Mouse (Mus musculus): Measurements from ENCODE around the gene Oat.

The Oat gene

GRCm38 (mm10) chr7:132593762-132594161, 17.6 kb upstream of the Oat start:
- DNase-seq (ENCODE audit: low spot score) = no peak

DNA sequence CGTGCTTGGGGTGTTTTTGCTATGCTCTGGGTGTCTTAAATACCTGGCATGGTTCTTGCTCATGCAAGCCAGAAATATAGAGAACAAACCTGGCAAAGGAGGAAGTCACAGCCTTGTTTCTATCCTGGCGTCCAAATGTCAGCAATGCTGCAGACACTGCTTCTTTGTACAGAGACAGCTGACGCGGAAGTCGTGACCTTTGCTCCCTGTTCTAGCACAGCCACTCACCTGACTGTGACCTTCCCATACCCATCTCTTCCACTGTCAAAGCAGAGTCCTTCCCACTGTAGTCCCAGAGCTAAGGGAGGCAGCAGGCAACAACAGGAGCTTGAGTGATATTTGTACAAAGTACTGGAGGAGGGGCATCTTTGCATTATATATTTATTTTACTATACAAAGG, 13.4 kb upstream of the Oat start:
- DNase-seq (ENCODE audit: low spot score) = no peak

- no peak for DNase-seq (ENCODE audit: low spot score)
Measured at GRCm38 (mm10) chr7:132587167-132587566, 11.0 kb upstream of the Oat start.

- no peak for DNase-seq (ENCODE audit: low spot score)
Measured at GRCm38 (mm10) chr7:132585695-132586491, 9.7 kb upstream of the Oat start.

- no peak for DNase-seq (ENCODE audit: low spot score)
Measured at GRCm38 (mm10) chr7:132581441-132581840, 5.2 kb upstream of the Oat start.

DNA sequence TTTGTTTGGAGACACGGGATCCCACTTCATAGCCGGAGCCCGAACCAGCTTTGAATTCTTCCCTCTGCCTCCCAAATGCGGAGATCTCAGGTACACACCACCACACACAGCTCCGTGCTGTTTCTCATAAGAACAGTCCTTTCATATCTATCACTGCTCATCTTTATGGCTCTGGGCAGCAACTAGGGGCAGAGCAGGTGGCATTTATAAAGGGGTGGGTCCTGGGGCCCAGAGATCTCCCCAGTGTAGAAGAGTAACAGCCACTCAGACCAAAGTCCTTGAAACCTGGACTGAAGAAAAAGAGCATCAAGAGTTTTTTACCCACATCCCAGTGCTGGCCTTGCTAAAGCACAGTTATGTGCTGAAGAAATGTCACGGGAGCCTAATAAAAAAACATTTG, 4.3 kb upstream of the Oat start:
- no peak for DNase-seq (ENCODE audit: low spot score)

GRCm38 (mm10) chr7:132576891-132577290, 693 bp upstream of the Oat start:
- no peak for DNase-seq (ENCODE audit: low spot score)

DNA sequence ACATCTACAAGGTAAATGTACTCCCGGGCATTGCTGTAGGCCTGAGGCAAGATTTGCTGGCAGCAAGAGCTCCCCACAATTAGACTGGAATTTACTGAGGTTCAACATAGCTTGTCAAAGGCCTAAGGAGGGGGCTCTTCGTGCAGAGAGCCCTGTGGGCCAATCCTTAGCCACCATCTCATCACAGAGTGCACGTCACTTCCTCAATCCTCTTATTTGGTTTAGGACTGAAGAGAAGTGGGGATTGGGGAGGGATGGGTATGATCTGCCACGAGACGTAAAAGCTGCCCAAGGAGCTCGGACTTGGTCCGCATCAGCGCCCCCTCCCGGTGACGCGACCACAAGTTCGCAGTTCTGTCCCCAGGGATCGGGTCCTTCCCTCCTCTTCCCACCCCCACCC, 575 bp downstream of the Oat start:
- DNase-seq (ENCODE audit: low spot score) = peak; percentile 49

DNA sequence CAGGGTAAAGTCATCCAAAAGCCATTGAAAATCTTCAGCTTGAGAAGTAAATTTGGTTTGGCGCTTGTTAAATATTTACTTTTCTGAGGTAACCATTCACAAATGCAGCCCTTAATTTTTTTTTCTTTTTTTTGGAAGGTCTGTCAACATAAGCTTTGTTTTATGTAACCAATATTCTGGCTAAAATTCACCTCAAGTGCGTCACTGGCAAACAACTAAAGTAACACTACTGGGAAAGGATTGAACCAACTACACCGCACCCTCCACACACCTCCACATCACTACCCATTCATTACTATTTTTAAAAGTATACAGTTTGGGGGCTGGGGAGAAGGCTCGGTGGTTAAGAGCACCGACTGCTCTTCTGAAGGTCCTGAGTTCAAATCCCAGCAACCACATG, 1.6 kb downstream of the Oat start:
- no peak for DNase-seq (ENCODE audit: low spot score)

- DNase-seq (ENCODE audit: low spot score) = no peak
Measured at GRCm38 (mm10) chr7:132573205-132573604, 3.0 kb downstream of the Oat start.

DNA sequence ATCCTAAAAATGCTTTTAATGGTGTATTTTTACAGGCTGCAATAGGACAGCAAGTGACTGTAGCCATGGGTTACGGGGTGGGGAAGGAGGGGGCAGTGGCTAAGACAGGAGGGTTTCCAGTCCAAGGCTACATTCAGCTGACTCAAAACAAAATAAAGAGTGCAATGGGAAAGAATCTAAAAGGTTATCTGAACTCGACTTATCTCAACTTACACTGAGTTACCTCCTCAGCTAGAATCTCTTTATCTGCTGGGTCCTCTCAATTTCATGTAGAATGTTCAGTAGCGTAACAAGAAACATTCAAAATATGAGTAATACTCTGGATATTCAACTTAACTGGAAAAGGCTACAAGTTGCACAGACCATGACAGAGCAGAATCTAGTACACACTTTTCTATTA, 3.5 kb downstream of the Oat start:
- no peak for DNase-seq (ENCODE audit: low spot score)

GRCm38 (mm10) chr7:132571481-132571880, 4.7 kb downstream of the Oat start:
- DNase-seq (ENCODE audit: low spot score) = no peak

GRCm38 (mm10) chr7:132570071-132570470, 6.1 kb downstream of the Oat start:
- DNase-seq (ENCODE audit: low spot score) = no peak

GRCm38 (mm10) chr7:132568817-132569216, 7.4 kb downstream of the Oat start:
- no peak for DNase-seq (ENCODE audit: low spot score)

DNA sequence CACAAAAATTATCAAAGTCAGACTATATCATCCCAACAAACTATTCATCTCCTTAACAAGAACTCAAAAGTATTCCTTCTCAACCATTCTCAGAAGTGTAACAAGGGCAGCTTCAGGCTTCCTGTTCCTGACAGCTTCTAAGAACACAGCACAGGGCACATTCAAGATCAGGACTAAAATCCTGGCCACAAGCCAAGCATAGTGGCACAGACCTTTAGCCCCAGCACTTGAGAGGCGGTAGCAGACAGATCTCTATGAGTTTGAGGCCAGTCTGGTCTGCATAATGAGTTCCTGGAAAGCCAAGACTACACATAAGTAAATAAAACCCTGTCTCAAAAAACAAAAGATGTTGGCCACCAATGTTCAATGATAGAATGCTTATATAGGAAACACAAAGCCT, 10.4 kb downstream of the Oat start:
- no peak for DNase-seq (ENCODE audit: low spot score)

DNA sequence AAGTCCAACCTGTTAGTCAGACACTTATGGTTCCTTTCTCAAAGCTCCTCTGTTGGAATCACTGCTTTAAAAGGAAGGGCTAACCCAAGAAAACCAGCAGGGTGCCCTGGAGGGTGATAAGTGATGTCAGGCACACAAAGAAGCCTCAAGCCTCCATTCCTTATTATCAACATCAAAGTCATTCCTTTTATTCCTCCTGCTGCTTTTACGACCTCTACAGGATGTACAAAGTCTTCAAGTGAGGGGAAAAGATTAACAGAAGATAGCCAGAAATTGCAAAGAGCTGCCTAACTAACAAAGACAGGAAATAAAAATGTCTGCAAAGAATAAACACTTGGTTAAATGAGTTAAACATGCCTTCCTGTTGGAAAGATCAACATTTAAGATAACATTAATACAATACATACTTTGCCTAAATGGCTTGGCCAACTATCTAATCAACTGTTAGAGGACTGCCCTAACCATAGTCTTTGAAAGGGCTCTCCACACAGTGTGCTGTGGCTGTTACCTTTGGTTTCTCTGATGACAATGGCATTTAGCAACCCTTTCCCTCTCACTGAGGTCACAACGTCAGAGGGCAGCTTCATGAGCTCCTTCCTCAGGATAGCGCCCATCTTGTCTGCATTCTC, 16.9 kb downstream of the Oat start:
- no peak for DNase-seq (ENCODE audit: low spot score)

GRCm38 (mm10) chr7:132558141-132558736, 18.0 kb downstream of the Oat start:
- no peak for DNase-seq (ENCODE audit: low spot score)

- DNase-seq (ENCODE audit: low spot score) = no peak
Measured at GRCm38 (mm10) chr7:132556575-132556974, 19.6 kb downstream of the Oat start.

DNA sequence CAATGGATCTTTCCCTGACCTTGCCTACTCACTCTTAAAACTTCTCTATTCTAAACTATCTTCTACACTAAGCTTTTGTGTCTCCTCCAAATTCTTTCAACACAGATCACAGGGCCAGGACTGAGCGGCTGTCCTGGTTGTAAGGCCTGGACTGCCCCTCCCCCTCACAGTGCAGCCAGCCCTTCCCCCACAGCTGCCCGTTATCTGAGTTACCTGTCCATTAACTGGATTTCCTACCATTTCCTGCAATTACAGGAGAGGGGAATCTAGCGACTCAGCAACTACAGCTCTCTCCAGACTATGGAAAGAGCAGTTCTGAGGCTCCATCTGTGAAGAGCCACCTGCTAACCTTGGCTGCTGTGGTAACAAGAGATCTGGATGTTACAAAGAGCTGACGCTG, 20.3 kb downstream of the Oat start:
- no peak for DNase-seq (ENCODE audit: low spot score)

GRCm38 (mm10) chr7:132554091-132554490, 22.1 kb downstream of the Oat start:
- DNase-seq (ENCODE audit: low spot score) = no peak

GRCm38 (mm10) chr7:132551351-132552126, 24.7 kb downstream of the Oat start:
- peak; percentile 85 for DNase-seq (ENCODE audit: low spot score)

- DNase-seq (ENCODE audit: low spot score) = no peak
Measured at GRCm38 (mm10) chr7:132547126-132547525, 29.1 kb downstream of the Oat start.

DNA sequence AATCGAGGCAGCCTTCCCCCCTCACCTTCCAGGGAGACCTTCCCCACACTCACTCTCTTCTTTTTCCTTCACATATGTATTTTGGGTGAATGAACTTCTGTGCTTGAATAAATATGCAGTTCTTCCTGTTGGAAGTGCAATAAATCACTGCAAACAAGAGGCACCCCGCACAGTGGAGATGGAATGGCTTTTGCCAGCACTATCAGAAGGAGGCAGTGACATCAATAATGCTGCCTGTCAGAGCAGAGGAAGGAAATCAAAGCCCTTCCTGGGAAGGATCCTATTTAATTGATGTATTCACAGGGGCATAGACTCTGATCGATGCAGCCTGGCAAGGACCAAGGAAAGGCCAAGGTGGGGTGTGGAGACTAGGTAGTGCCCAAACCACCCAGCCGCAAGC, 33.8 kb downstream of the Oat start:
- DNase-seq (ENCODE audit: low spot score) = no peak

Data from urinary bladder, postnatal 10 days (tissue).